ENCODE assay signal across 30 mouse cellular contexts in genomic region chr10:107237736-107238135, GRCm38 (mm10).
"Had no signal": no experiment of that assay in that cellular context is flagged by ENCODE, and none has a peak within 500 bp of the region (broad histone marks: within the 10 kb centered on the region; RNA-seq: fewer than 3 reads in every experiment).

No protein-coding gene starts in this region.

- H3K4me1 ChIP-seq: heart, embryonic 12.5 days; heart, embryonic 13.5 days; heart, embryonic 15.5 days; hindbrain, embryonic 10.5 days; hindbrain, embryonic 12.5 days; hindbrain, embryonic 13.5 days; hindbrain, embryonic 15.5 days; intestine, embryonic 15.5 days; kidney, embryonic 15.5 days had no signal

- H3K4me3 ChIP-seq: heart, embryonic 12.5 days; heart, embryonic 13.5 days; heart, embryonic 15.5 days; hindbrain, embryonic 10.5 days; hindbrain, embryonic 12.5 days; hindbrain, embryonic 13.5 days; hindbrain, embryonic 15.5 days; intestine, embryonic 15.5 days; kidney, embryonic 15.5 days; layer of hippocampus, adult 2 months; left cerebral cortex, adult 2 months had no signal

- DNase-seq: heart, postnatal 10 days; heart, postnatal 14 days; heart, postnatal 36 days; heart, postnatal 4 days; kidney, adult 11 months; kidney, adult 18-20 months; kidney, adult 2 months; kidney, adult 8-10 months; kidney, adult 9 months; kidney, postnatal 10 days; kidney, postnatal 14 days; kidney, postnatal 25 days; kidney, postnatal 36 days; kidney, postnatal 4 days; layer of hippocampus, adult 9-11 months; layer of hippocampus, postnatal 36 days had no signal

- H3K36me3 ChIP-seq: heart, embryonic 12.5 days; heart, embryonic 13.5 days; heart, embryonic 15.5 days; hindbrain, embryonic 10.5 days; hindbrain, embryonic 12.5 days; hindbrain, embryonic 13.5 days; hindbrain, embryonic 15.5 days; intestine, embryonic 15.5 days; kidney, embryonic 15.5 days had no signal

- H3K27me3 ChIP-seq: heart, embryonic 12.5 days; heart, embryonic 13.5 days; heart, embryonic 15.5 days; hindbrain, embryonic 12.5 days; hindbrain, embryonic 13.5 days; hindbrain, embryonic 15.5 days; intestine, embryonic 15.5 days; kidney, embryonic 15.5 days had no signal

- H3K27ac ChIP-seq: heart, embryonic 13.5 days; heart, embryonic 15.5 days; hindbrain, embryonic 10.5 days; hindbrain, embryonic 12.5 days; hindbrain, embryonic 13.5 days; hindbrain, embryonic 14.5 days; hindbrain, embryonic 15.5 days; hindbrain, postnatal 0 days; intestine, embryonic 15.5 days; kidney, embryonic 15.5 days; kidney, postnatal 0 days; layer of hippocampus, adult 2 months; left cerebral cortex, adult 2 months had no signal
